Comparison of ENCODE assay signal across 8 mouse cellular contexts in genomic region chr13:23745381-23746161, GRCm38 (mm10). TPM values are rescaled to one million over a fixed set of nuclear protein-coding genes. Genes with fewer than 3 reads are reported as not detected.
A peak's percentile ranks its signal among the peaks of the same experiment; 100 is the strongest.
DNase-seq lines count a peak whose midpoint lies in the region; ATAC-seq and TF ChIP-seq lines count a peak whose summit lies in the region.

Gene Hist1h3c, minus strand, starts transcription at chr13:23745602.

- H3K4me3 ChIP-seq in bone marrow, adult 2 months (replicated peaks; ENCODE audit: control insufficient read depth, low read depth, low read length), result peak within 1 kb of the TSS; percentile 69
- peak within 1 kb of the TSS; percentile 43 for H3K4me3 ChIP-seq in embryonic facial prominence, embryonic 15.5 days (replicated peaks)
- H3K4me3 ChIP-seq in liver, adult 2 months (ENCODE audit: insufficient read depth, low read depth, low read length), result peak within 1 kb of the TSS; percentile 66
- peak within 1 kb of the TSS; percentile 19 for H3K4me3 ChIP-seq in myocyte
- peak within 1 kb of the TSS; percentile 44 for H3K4me3 ChIP-seq in stomach, embryonic 15.5 days (replicated peaks)

- peak within 1 kb of the TSS; percentile 100 for H3K27ac ChIP-seq in bone marrow, adult 2 months (ENCODE audit: control insufficient read depth, insufficient read depth, low read depth, low read length, poor library complexity)
- peak within 1 kb of the TSS; percentile 98 for H3K27ac ChIP-seq in embryonic facial prominence, embryonic 15.5 days (replicated peaks)
- peak within 1 kb of the TSS; percentile 99 for H3K27ac ChIP-seq in liver, adult 2 months (replicated peaks; ENCODE audit: insufficient read depth, low read depth, low read length)
- H3K27ac ChIP-seq in stomach, embryonic 15.5 days, result peak within 1 kb of the TSS; percentile 100

- H3K4me1 ChIP-seq in bone marrow, adult 2 months (ENCODE audit: control insufficient read depth, insufficient read depth, low read length), result no peaks in the 10 kb centered on the region; the same call in 1 of the 2 replicates
- peaks cover 19% of the 10 kb centered on the region for H3K4me1 ChIP-seq in embryonic facial prominence, embryonic 15.5 days
- H3K4me1 ChIP-seq in liver, adult 2 months (ENCODE audit: control insufficient read depth, insufficient read depth, low read length), result peaks cover 14% of the 10 kb centered on the region; the same call in 1 of the 2 replicates
- H3K4me1 ChIP-seq in stomach, embryonic 15.5 days, result peaks cover 9% of the 10 kb centered on the region; the same call in 1 of the 2 replicates

- H3K27me3 ChIP-seq in embryonic facial prominence, embryonic 15.5 days, result no peaks in the 10 kb centered on the region
- no peaks in the 10 kb centered on the region for H3K27me3 ChIP-seq in liver, adult 2 months (ENCODE audit: control insufficient read depth, insufficient read depth, low read length)
- H3K27me3 ChIP-seq in myocyte (ENCODE audit: control insufficient read depth, insufficient read depth, insufficient read length), result no peaks in the 10 kb centered on the region
- H3K27me3 ChIP-seq in stomach, embryonic 15.5 days (replicated peaks), result no peaks in the 10 kb centered on the region

- H3K9ac ChIP-seq in embryonic facial prominence, embryonic 15.5 days, result peak within 1 kb of the TSS; percentile 18; the same call in 1 of the 2 replicates
- peak within 1 kb of the TSS; percentile 73 for H3K9ac ChIP-seq in liver, adult 2 months (ENCODE audit: low read depth, low read length)
- H3K9ac ChIP-seq in stomach, embryonic 15.5 days, result peak within 1 kb of the TSS; percentile 54

- DNase-seq in B cell, adult 2 months, result peak; percentile 84 to 86
- DNase-seq in heart, adult 9 months (ENCODE audit: low spot score in 2 of 2), result peak; percentile 75 to 83
- peak; percentile 87 for DNase-seq in kidney, adult 9 months
- DNase-seq in liver, adult 2 months (ENCODE audit: extremely low read depth, low read depth, low spot score), result peak; percentile 85

- no peak within 1 kb of the TSS for H3ac ChIP-seq in myocyte (ENCODE audit: control insufficient read depth, insufficient read length)

- no peaks in the 10 kb centered on the region for H3K79me2 ChIP-seq in liver, adult 2 months (ENCODE audit: control insufficient read depth, insufficient read depth, low read length)
- no peaks in the 10 kb centered on the region for H3K79me2 ChIP-seq in myocyte (ENCODE audit: control insufficient read depth, insufficient read depth)

- H3K9me3 ChIP-seq in embryonic facial prominence, embryonic 15.5 days (replicated peaks), result no peaks in the 10 kb centered on the region
- H3K9me3 ChIP-seq in stomach, embryonic 15.5 days, result no peaks in the 10 kb centered on the region

- no peaks in the 10 kb centered on the region for H3K36me3 ChIP-seq in embryonic facial prominence, embryonic 15.5 days
- no peaks in the 10 kb centered on the region for H3K36me3 ChIP-seq in liver, adult 2 months (ENCODE audit: control insufficient read depth, insufficient read depth, low read length)
- no peaks in the 10 kb centered on the region for H3K36me3 ChIP-seq in myocyte (ENCODE audit: control insufficient read depth, insufficient read depth)
- no peaks in the 10 kb centered on the region for H3K36me3 ChIP-seq in stomach, embryonic 15.5 days

- peak within 1 kb of the TSS; percentile 52 for H3K4me2 ChIP-seq in embryonic facial prominence, embryonic 15.5 days (replicated peaks)
- H3K4me2 ChIP-seq in myocyte (ENCODE audit: low read depth), result peak within 1 kb of the TSS; percentile 94
- H3K4me2 ChIP-seq in stomach, embryonic 15.5 days, result peak within 1 kb of the TSS; percentile 62

- ATAC-seq in embryonic facial prominence, embryonic 15.5 days (ENCODE audit: insufficient number of reproducible peaks, low FRiP score, low TSS enrichment, low read depth), result peak; percentile 76
- peak; percentile 67 for ATAC-seq in stomach, embryonic 15.5 days (ENCODE audit: insufficient read depth, low FRiP score, low read depth)

- peak; percentile 90; the same call in 1 of the 2 replicates for TF ChIP-seq POLR2A in bone marrow, adult 2 months (IDR thresholded peaks at IDR 0.05; ENCODE audit: borderline replicate concordance, control insufficient read depth, low read depth, low read length)
- TF ChIP-seq POLR2A in liver, adult 2 months (IDR thresholded peaks at IDR 0.05; ENCODE audit: extremely low read depth, insufficient read depth, low read length), result no peak
- TF ChIP-seq POLR2A in myocyte (IDR thresholded peaks at IDR 0.05; ENCODE audit: insufficient read length, low read depth), result peak; percentile 42

- WGBS in bone marrow, adult 2 months, result under 1% methylated on average over 28 of the region's 28 CpGs
- under 1% methylated on average over 25 of the region's 28 CpGs for WGBS in embryonic facial prominence, embryonic 15.5 days
- under 1% methylated on average over 28 of the region's 28 CpGs for WGBS in liver, adult 2 months
- under 1% methylated on average over 28 of the region's 28 CpGs for whole genome bisulfite sequencing in stomach, embryonic 15.5 days

- TF ChIP-seq CTCF in bone marrow, adult 2 months (IDR thresholded peaks at IDR 0.05; ENCODE audit: control insufficient read depth, insufficient read depth, low read length), result no peak
- no peak for TF ChIP-seq CTCF in liver, adult 2 months (IDR thresholded peaks at IDR 0.05; ENCODE audit: low read depth, low read length)

TF ChIP-seq in myocyte, 11 proteins besides CTCF, POLR2A, EP300 and RAD21:
- TF ChIP-seq MYOD1 (IDR thresholded peaks at IDR 0.05; ENCODE audit: control insufficient read depth in 1 of 3, insufficient read length in 2 of 3, low read depth in 2 of 3), result no peak
- no peak for TF ChIP-seq MYOG (IDR thresholded peaks at IDR 0.05; ENCODE audit: control insufficient read depth in 1 of 3, insufficient read depth in 1 of 3, insufficient read length in 2 of 3, low read depth in 2 of 3)
- peak; percentile 75 for TF ChIP-seq E2F4 (IDR thresholded peaks at IDR 0.05; ENCODE audit: insufficient read depth)
- TF ChIP-seq USF1 (IDR thresholded peaks at IDR 0.05; ENCODE audit: low read depth), result peak; percentile 27

RNA-seq across cellular contexts. Expression of gene Hist1h3c, which starts in this region (rescaled TPM):
- 42.2 and 62.6 TPM in 2 replicates for polyA plus RNA-seq in bone marrow, adult 2 months (2011; ENCODE audit: insufficient read depth, insufficient read length, low replicate concordance, missing spikeins)
- 3.5 and 4.8 TPM in 2 replicates for polyA plus RNA-seq in embryonic facial prominence, embryonic 15.5 days (2015; fragmentation: Nextera tagmentation; extraction: Ambion mirVana)
- 8.0 and 24.1 TPM in 2 replicates for total RNA-seq in liver, adult 2 months (2014; rRNA removed)
- polyA plus RNA-seq in liver, adult 2 months (2012; rRNA removed), result 0.20 and 0.27 TPM in 2 replicates
- 2.5 TPM for polyA plus RNA-seq in myocyte (2012; fragmentation: generic; extraction: Trizol)
- polyA plus RNA-seq in stomach, embryonic 15.5 days (2015; fragmentation: Nextera tagmentation; extraction: Ambion mirVana), result 5.5 and 5.7 TPM in 2 replicates

Comparison
In these comparisons a context has a peak if more than half of its experiments do, and no peak if none do; other contexts are left out.
1. Peak in every context shown above with its lines: DNase-seq, ATAC-seq, H3K4me3 ChIP-seq and H3K27ac ChIP-seq.
2. H3K4me3 ChIP-seq: peak in every context shown above with its lines; median percentile 69 in bone marrow, adult 2 months; 66 in liver, adult 2 months; 44 in stomach, embryonic 15.5 days; 43 in embryonic facial prominence, embryonic 15.5 days; 19 in myocyte.
3. H3K9ac ChIP-seq: peak in every context shown above with its lines; median percentile 73 in liver, adult 2 months; 54 in stomach, embryonic 15.5 days; 18 in embryonic facial prominence, embryonic 15.5 days.